Mouse (Mus musculus): ENCODE results near the gene 2810004N23Rik.

DNA sequence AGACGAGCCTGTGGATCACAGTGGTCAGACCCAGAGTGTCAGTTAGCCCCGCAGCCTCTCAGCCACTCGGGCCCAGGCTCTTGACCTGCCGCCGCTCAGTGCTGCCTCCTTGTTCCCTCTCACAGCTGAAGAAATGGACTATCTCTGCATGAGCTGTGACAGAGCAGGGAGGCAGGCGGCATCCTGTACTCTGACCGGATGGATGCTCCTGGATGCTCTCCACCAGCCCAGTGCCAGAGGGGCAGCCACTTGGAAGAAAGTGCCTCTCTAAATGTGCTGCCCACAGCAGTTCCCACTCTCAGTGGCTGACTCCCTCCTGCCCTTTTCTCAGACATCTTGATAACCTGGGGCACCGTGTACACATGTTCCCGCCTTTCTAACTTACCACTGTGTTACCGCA is 21.1 kb downstream of the 2810004N23Rik start:
- TF ChIP-seq CTCF (IDR thresholded peaks at IDR 0.05): no peak
- no peak for TF ChIP-seq EP300 (IDR thresholded peaks at IDR 0.05)

Measured in lung, postnatal 0 days (tissue).